Mouse (Mus musculus): ENCODE measurements at regions not wholly inside any gene's neighbourhood (a gene's known extent, or its start where the extent isn't known, plus 50 kb on each side); places are given as distances from the start of the nearest gene placed in this dataset.

GRCm38 (mm10) chr15:56979353-56979752, 498.1 kb downstream of the Slc22a22 start:
- WGBS (ENCODE audit: insufficient replicate concordance) = 74% methylated on average over 1 of the region's 1 CpGs
- Histone ChIP-seq H3K4me1 (no peaks in the 10 kb centered on the region), H3K9ac (no peak overlapping the region), H3K27ac (no peak overlapping the region), H3K27me3 (replicated peaks) (no peaks in the 10 kb centered on the region), H3K36me3 (no peaks in the 10 kb centered on the region), H3K4me3 (no peak overlapping the region), H3K9me3 (replicated peaks) (no peaks in the 10 kb centered on the region), H3K4me2 (no peak overlapping the region)
- no peak for ATAC-seq

DNA sequence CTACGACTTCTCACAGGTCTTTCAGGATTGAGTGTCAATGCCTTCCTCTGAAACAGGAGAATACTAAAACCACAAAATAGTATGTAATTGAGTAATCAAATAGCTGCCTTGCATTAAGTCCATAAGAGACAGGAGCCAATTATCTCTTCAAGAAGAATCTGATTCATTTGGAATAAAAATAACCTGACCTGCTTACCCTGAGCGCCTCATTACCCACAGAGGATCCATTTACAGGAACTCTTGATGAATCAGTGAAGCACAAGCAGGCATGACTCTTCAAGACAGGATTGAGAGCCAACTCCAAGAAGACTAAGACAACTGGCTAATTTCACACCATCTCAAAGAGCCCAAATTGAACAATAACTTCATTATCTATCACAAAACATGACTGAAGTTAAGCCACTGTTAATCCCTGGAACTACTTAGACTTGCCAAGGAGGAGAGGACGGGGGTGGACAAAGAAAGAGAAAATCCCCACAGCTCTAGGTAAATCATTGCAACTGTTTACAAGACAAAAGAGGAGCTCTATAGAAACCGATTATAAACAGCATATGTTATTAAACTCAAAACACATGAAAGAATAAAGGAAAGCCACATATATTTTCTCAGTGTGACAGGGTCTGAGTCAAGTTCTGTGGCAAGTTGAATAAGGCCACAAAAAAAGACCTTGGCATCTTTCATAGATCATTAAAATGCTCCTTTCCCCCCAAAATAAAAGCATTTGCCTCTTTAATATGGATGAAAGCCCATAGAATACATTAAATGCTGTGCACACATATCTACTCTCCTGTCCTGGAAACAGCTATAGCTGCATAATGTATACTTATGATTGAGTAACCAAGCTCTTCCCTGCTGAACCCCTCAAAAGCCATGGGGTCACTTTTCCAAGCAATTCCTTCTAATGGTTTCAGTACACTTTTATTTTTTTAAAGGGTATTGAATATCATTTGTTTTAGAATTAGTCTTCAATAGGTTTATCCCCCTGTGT, 501.7 kb downstream of the Slc22a22 start:
- Histone ChIP-seq H3K9ac (no peak overlapping the region), H3K27me3 (replicated peaks) (no peaks in the 10 kb centered on the region), H3K36me3 (no peaks in the 10 kb centered on the region), H3K9me3 (replicated peaks) (no peaks in the 10 kb centered on the region), H3K4me1 (no peaks in the 10 kb centered on the region), H3K27ac (no peak overlapping the region), H3K4me2 (no peak overlapping the region), H3K4me3 (no peak overlapping the region)
- 64% methylated on average over 4 of the region's 4 CpGs for WGBS (ENCODE audit: insufficient replicate concordance)
- no peak for ATAC-seq

DNA sequence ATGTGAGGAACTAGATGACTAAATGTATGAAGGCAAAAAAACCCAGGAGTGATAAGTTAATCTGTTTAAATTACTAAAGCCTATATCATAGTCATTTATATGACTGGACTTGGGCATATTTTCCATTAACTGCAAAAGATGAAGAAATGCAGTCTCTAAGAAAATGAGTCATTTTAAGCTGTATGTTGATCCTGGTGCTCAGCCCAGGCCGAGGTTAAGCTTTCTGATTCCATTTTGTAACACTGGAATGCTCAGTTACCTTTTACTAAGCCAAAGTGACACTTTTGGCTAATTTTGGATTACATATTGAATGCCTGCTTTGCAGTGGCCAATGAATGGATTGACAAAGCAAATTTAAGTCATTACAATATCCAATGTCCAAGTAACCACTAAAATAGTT, 507.3 kb downstream of the Slc22a22 start:
- no peak for ATAC-seq
- no peak overlapping the region for H3K4me3 ChIP-seq
- 24% methylated on average over 1 of the region's 1 CpGs for WGBS (ENCODE audit: insufficient replicate concordance)
- H3K9ac ChIP-seq = no peak overlapping the region
- no peaks in the 10 kb centered on the region for H3K9me3 ChIP-seq (replicated peaks)
- H3K27me3 ChIP-seq (replicated peaks) = no peaks in the 10 kb centered on the region
- H3K27ac ChIP-seq = no peak overlapping the region
- H3K4me2 ChIP-seq = no peak overlapping the region
- no peaks in the 10 kb centered on the region for H3K4me1 ChIP-seq
- H3K36me3 ChIP-seq = no peaks in the 10 kb centered on the region

DNA sequence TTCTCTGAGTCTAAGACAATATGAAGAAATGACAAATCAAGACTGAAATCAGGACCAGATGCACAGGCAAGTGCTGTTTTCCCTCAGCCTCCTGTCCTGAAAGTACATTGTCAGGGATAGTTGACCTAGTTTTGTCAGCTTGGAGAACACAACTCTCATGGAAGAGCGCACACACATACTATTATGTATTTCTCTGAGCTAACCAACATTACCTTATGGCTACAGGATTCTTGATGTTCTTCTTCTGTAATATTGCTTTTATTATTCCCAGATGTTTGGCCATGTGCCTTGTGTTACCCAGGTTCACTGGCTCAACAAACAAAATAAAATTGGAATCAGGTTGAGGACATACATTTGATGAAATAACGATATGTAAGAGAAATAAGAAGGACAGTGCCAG, 521.1 kb downstream of the Slc22a22 start:
- H3K4me3 ChIP-seq = no peak overlapping the region
- ATAC-seq = no peak
- H3K9me3 ChIP-seq (replicated peaks) = no peaks in the 10 kb centered on the region
- no peak overlapping the region for H3K27ac ChIP-seq
- no peaks in the 10 kb centered on the region for H3K27me3 ChIP-seq (replicated peaks)
- no peak overlapping the region for H3K9ac ChIP-seq
- H3K4me1 ChIP-seq = no peaks in the 10 kb centered on the region
- H3K4me2 ChIP-seq = no peak overlapping the region
- no peaks in the 10 kb centered on the region for H3K36me3 ChIP-seq
- WGBS (ENCODE audit: insufficient replicate concordance) = 67% methylated on average over 2 of the region's 2 CpGs

DNA sequence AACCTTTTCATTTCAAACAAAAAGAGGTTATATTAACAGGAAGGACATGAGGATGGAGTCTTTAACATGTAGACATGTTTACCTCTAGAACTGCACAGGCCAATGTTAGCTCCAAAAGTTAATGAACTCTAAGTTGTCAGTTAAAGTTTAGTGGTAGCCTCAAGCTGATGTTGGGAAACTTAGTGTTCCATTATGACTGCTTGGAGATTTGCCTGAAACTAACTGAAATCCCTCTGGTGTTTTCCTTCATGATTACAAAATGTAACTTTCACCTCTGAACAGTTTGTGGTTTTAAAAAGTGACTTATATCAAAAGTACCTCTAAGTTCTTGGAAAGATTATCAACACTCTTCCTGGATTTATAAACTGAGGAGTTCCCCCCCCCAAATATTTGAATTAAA, 525.2 kb downstream of the Slc22a22 start:
- H3K4me1 ChIP-seq = no peaks in the 10 kb centered on the region
- H3K36me3 ChIP-seq = no peaks in the 10 kb centered on the region
- H3K27ac ChIP-seq = no peak overlapping the region
- H3K9ac ChIP-seq = no peak overlapping the region
- H3K4me3 ChIP-seq = no peak overlapping the region
- no peaks in the 10 kb centered on the region for H3K27me3 ChIP-seq (replicated peaks)
- H3K9me3 ChIP-seq (replicated peaks) = no peaks in the 10 kb centered on the region
- no peak overlapping the region for H3K4me2 ChIP-seq
- ATAC-seq = no peak

GRCm38 (mm10) chr15:56950824-56951223, 526.6 kb downstream of the Slc22a22 start:
- H3K4me2 ChIP-seq = no peak overlapping the region
- H3K4me3 ChIP-seq = no peak overlapping the region
- no peaks in the 10 kb centered on the region for H3K4me1 ChIP-seq
- H3K9me3 ChIP-seq (replicated peaks) = no peaks in the 10 kb centered on the region
- ATAC-seq = no peak
- H3K27me3 ChIP-seq (replicated peaks) = no peaks in the 10 kb centered on the region
- H3K9ac ChIP-seq = no peak overlapping the region
- no peaks in the 10 kb centered on the region for H3K36me3 ChIP-seq
- H3K27ac ChIP-seq = no peak overlapping the region
- 62% methylated on average over 2 of the region's 2 CpGs for WGBS (ENCODE audit: insufficient replicate concordance)

DNA sequence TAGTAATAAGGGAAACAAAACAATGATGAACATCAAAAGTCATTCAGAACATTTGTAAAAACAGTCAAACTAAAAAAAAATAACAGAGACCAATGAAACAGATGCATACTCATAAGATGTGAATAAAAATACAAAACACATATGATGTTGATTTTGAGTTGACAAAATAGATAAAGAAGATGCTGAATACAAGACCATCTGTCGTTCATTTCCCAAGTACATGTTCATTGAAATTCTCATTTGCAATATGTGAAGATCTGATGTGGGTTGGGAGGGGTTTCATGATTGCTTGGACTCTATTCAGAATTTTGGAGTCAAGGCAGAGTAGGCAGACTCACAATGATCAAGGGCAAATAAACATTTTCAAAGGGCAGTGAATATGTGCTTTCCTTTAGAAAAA, 536.5 kb downstream of the Slc22a22 start:
- no peaks in the 10 kb centered on the region for H3K36me3 ChIP-seq
- H3K4me3 ChIP-seq = no peak overlapping the region
- no peak overlapping the region for H3K4me2 ChIP-seq
- no peaks in the 10 kb centered on the region for H3K9me3 ChIP-seq (replicated peaks)
- no peak overlapping the region for H3K27ac ChIP-seq
- no peaks in the 10 kb centered on the region for H3K27me3 ChIP-seq (replicated peaks)
- H3K9ac ChIP-seq = no peak overlapping the region
- 69% methylated on average over 1 of the region's 1 CpGs for WGBS (ENCODE audit: insufficient replicate concordance)
- ATAC-seq = no peak
- no peaks in the 10 kb centered on the region for H3K4me1 ChIP-seq

DNA sequence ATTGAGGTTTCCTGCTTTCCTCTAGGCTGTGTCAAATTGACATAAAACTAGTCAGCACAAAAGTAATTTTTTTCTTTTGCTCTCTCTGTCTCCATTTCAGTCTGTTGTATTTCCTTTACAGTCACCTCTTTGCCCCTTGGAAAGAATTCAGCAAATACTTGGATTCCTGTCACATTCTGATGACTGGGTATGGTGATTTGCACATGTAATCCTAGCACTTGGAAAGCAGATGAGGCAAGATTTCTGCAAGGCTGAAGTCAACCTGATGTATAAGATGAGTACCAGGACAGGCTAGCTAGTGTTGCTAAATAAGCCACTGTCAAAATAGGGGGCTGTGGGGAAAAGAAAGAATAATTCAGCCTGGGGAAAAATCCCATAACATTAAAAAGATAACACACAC, 580.9 kb downstream of the Slc22a22 start:
- no peak overlapping the region for H3K27ac ChIP-seq
- ATAC-seq = no peak
- no peak overlapping the region for H3K4me3 ChIP-seq
- H3K9me3 ChIP-seq (replicated peaks) = no peaks in the 10 kb centered on the region
- H3K27me3 ChIP-seq (replicated peaks) = no peaks in the 10 kb centered on the region
- H3K4me2 ChIP-seq = no peak overlapping the region
- H3K4me1 ChIP-seq = no peaks in the 10 kb centered on the region
- no peaks in the 10 kb centered on the region for H3K36me3 ChIP-seq
- no peak overlapping the region for H3K9ac ChIP-seq

DNA sequence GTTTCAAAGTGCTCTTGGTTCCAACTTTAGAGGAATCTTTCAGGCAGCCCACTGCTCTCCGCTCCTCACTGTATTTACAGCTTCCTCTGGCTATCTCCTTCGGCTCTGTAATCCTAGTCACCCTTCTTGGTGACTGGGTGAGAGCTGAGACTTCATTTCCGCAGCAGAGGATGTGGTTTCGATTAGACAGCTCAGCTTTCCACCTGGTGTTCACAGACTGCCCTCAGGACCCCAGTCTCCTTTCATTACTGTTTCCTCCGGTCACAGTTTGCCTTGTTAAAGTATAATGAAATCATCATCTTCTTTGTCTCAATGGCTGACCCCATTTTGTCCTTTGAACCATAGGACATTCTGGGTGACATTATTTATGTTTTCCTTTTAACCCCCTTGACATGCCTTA, 595.9 kb downstream of the Slc22a22 start:
- H3K27ac ChIP-seq = no peak overlapping the region
- 0 out of 2 replicates have a peak, but pooled peaks cover 4% of the 10 kb centered on the region for H3K9me3 ChIP-seq (replicated peaks)
- H3K36me3 ChIP-seq = no peaks in the 10 kb centered on the region
- no peak for ATAC-seq
- H3K4me2 ChIP-seq = no peak overlapping the region
- no peak overlapping the region for H3K9ac ChIP-seq
- H3K4me3 ChIP-seq = no peak overlapping the region
- H3K4me1 ChIP-seq = no peaks in the 10 kb centered on the region
- WGBS (ENCODE audit: insufficient replicate concordance) = 43% methylated on average over 5 of the region's 5 CpGs
- no peaks in the 10 kb centered on the region for H3K27me3 ChIP-seq (replicated peaks)

GRCm38 (mm10) chr15:56865879-56866278, 611.5 kb downstream of the Slc22a22 start:
- ATAC-seq = no peak
- Histone ChIP-seq H3K4me3 (no peak overlapping the region), H3K27ac (no peak overlapping the region), H3K4me1 (no peaks in the 10 kb centered on the region), H3K36me3 (no peaks in the 10 kb centered on the region), H3K9ac (no peak overlapping the region), H3K4me2 (no peak overlapping the region), H3K27me3 (replicated peaks) (no peaks in the 10 kb centered on the region), H3K9me3 (replicated peaks) (no peaks in the 10 kb centered on the region)
- 71% methylated on average over 6 of the region's 6 CpGs for WGBS (ENCODE audit: insufficient replicate concordance)

DNA sequence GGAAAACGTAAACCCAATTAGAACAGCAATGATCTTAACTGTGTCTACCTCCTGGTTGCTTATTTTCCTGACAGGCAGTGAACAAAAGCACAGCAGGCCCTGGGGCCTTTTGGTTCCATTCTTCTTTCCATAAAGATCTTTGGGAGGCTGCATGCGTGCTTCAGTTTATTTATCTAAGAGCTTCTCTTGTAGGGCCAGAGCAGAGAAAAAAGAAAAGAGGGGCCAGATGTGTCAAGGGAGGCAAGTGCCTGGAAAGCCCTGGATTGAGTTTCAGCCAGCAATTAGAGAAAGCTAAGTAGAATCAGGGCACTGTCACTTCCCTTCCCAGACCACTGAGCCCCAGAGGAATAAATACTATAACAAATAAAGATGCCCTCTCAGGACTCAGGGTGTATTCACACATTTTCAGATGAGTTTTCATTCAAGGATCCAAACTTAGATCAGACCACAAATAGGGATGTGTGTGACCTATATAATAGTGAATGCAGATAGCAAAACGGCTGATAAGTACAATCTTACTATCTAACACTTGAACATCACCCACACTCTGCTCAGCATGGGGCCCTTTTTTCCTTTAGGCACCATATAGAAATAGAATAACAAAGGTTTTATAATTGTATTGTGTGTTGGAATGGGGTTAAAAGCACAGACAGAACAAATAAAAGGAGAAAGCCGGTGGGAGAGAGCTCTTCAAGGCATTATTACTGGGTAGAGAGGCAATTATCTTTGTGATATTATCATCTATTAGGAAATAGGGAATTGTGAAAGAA, 612.2 kb downstream of the Slc22a22 start:
- ATAC-seq = no peak
- H3K4me3 ChIP-seq = no peak overlapping the region
- WGBS (ENCODE audit: insufficient replicate concordance) = 53% methylated on average over 4 of the region's 4 CpGs

GRCm38 (mm10) chr15:56858627-56859334, 618.6 kb downstream of the Slc22a22 start:
- Histone ChIP-seq H3K4me3 (no peak overlapping the region), H3K9me3 (replicated peaks) (no peaks in the 10 kb centered on the region), H3K4me2 (no peak overlapping the region), H3K36me3 (no peaks in the 10 kb centered on the region), H3K27me3 (replicated peaks) (no peaks in the 10 kb centered on the region), H3K9ac (no peak overlapping the region), H3K4me1 (no peaks in the 10 kb centered on the region), H3K27ac (no peak overlapping the region)
- no peak for ATAC-seq
- 40% methylated on average over 4 of the region's 4 CpGs for WGBS (ENCODE audit: insufficient replicate concordance)

More for the DNA sequence above, 612.2 kb downstream of the Slc22a22 start:
- H3K4me2 ChIP-seq = no peak overlapping the region
- no peak overlapping the region for H3K9ac ChIP-seq
- H3K9me3 ChIP-seq (replicated peaks) = no peaks in the 10 kb centered on the region
- no peaks in the 10 kb centered on the region for H3K27me3 ChIP-seq (replicated peaks)
- H3K36me3 ChIP-seq = no peaks in the 10 kb centered on the region
- no peaks in the 10 kb centered on the region for H3K4me1 ChIP-seq
- no peak overlapping the region for H3K27ac ChIP-seq

Data from liver, embryonic 12.5 days (tissue).